Mouse (Mus musculus): Measurements from ENCODE around the gene Pacs1.

DNA sequence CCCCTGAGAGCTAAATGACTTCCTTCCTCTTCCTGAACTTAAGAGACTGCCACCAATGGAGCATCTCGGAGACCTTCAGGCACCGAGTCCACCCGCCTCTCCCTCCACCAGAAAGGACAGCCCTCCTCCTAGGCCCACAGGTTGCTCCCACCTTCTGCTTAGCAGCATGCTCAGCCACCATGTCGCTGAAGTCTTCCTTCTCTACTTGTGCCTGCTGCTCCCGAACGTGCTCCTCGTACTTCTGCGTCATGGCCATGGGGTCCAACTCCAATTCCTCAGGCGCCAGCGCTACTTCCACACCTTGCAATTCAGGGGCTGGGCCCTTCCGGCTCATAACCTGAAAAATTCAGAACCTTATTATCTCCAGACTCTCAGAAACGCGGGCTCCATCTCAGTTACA, 1.7 kb upstream of the Pacs1 start:
- TF ChIP-seq CTCF (IDR thresholded peaks at IDR 0.05; ENCODE audit: low read depth, low read length) (no peak), POLR2A (IDR thresholded peaks at IDR 0.05; ENCODE audit: extremely low read depth, insufficient read depth, low read length) (no peak)

Data from liver, adult 2 months (tissue).